19 mouse cellular contexts compared by ENCODE assay signal in the genomic region with DNA sequence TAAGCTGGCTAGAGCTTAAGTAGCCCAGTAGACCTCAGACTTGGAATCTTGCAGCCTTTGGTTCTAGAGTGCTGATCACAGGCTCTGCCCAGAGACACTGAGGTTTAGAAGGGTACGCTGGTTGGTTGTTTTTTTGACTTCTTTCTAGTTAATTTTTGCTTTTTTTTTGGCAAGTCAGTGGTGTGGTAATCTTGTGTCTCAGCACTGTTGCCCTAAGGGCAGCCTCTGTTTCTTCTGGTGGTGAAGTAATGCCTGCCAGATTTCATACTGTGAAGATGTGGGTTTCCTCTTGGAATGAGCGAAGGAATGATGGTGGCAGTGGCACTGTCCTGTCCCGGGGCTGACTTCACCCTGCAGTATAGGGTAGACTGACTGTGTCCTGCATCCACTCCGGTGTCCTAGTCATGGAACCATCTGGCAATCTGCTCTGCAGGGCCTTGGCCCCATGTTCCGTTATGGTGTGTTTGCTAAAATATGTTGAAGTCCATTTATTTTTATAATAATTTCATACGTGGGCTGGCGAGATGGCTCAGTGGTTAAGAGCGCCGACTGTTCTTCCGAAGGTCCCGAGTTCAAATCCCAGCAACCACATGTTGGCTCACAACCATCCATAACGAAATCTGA.
"Had no signal": no experiment of that assay in that cellular context is flagged by ENCODE, and none has a peak within 500 bp of the region (broad histone marks: within the 10 kb centered on the region; RNA-seq: fewer than 3 reads in every experiment).

No protein-coding gene starts in this region.

- DNase-seq: layer of hippocampus, postnatal 36 days; liver, embryonic 13.5 days; lung, adult 2 months; lung, postnatal 14 days; lung, postnatal 4 days; retina, postnatal 1 day; right cerebral cortex, postnatal 25 days; spleen, adult 18-20 months; thymus, adult 18-20 months; thymus, postnatal 36 days had no signal

- H3K27me3 ChIP-seq: liver, embryonic 13.5 days; midbrain, embryonic 12.5 days; midbrain, embryonic 15.5 days; neural tube, embryonic 13.5 days; stomach, embryonic 15.5 days had no signal

- H3K4me2 ChIP-seq: liver, embryonic 13.5 days; midbrain, embryonic 12.5 days; midbrain, embryonic 15.5 days; neural tube, embryonic 13.5 days; stomach, embryonic 15.5 days had no signal

- H3K9ac ChIP-seq: liver, embryonic 13.5 days; midbrain, embryonic 12.5 days; midbrain, embryonic 15.5 days; neural tube, embryonic 13.5 days; stomach, embryonic 15.5 days had no signal

- H3K27ac ChIP-seq: kidney, postnatal 0 days; layer of hippocampus, adult 2 months; left cerebral cortex, adult 2 months; liver, embryonic 13.5 days; midbrain, embryonic 12.5 days; midbrain, embryonic 15.5 days; neural tube, embryonic 13.5 days; stomach, embryonic 15.5 days had no signal

- H3K4me3 ChIP-seq: layer of hippocampus, adult 2 months; left cerebral cortex, adult 2 months; liver, embryonic 13.5 days; midbrain, embryonic 12.5 days; midbrain, embryonic 15.5 days; myocyte; neural tube, embryonic 13.5 days; stomach, embryonic 15.5 days had no signal

- ATAC-seq: intestine, postnatal 0 days; midbrain, embryonic 15.5 days had no signal

- H3K9me3 ChIP-seq: liver, embryonic 13.5 days; midbrain, embryonic 12.5 days; midbrain, embryonic 15.5 days; neural tube, embryonic 13.5 days; stomach, embryonic 15.5 days had no signal

- H3K36me3 ChIP-seq: midbrain, embryonic 12.5 days; midbrain, embryonic 15.5 days had no signal
